Mouse (Mus musculus) neural tube, embryonic 14.5 days (tissue): Measurements from ENCODE around the gene Arsa. TPM values are rescaled to one million over a fixed set of nuclear protein-coding genes. Genes with fewer than 3 reads are reported as not detected.

Experiments
- ATAC-seq: fragments of 200-750 bp; cut with Nextera tagmentation; 2 replicates; pipeline ENCODE4 v1.8.0; 2017; ENCODE audit warnings: low read depth, mild to moderate bottlenecking, moderate TSS enrichment, moderate library complexity
- H3K27ac ChIP-seq: fragments of 300-500 bp; sonication (generic); 2 replicates; pipeline ENCODE4 v1.5.1; 2014; ENCODE audit warnings: low read depth, mild to moderate bottlenecking, control low read depth, low read length, moderate library complexity, mixed read lengths
- H3K27me3 ChIP-seq: fragments of 300-500 bp; sonication (generic); 2 replicates; pipeline ENCODE4 v1.6.1; 2014; ENCODE audit warnings: low read length; ENCODE audit not compliant: control insufficient read depth, insufficient read depth
- H3K36me3 ChIP-seq: fragments of 300-500 bp; sonication (generic); 2 replicates; pipeline ENCODE4 v1.6.1; 2014; ENCODE audit warnings: low read length, mixed read lengths; ENCODE audit not compliant: control insufficient read depth, insufficient read depth
- H3K4me1 ChIP-seq: fragments of 300-500 bp; sonication (generic); 2 replicates; pipeline ENCODE4 v1.6.1; 2014; ENCODE audit warnings: low read length; ENCODE audit not compliant: control insufficient read depth, insufficient read depth
- H3K4me2 ChIP-seq: fragments of 300-500 bp; sonication (generic); 2 replicates; pipeline ENCODE4 v1.6.1; 2014; ENCODE audit warnings: mild to moderate bottlenecking, low read depth, low read length, control low read depth
- H3K4me3 ChIP-seq: fragments of 300-500 bp; sonication (generic); 2 replicates; pipeline ENCODE4 v1.5.1; 2014; ENCODE audit warnings: low read depth, low read length, control low read depth, mixed read lengths
- H3K9ac ChIP-seq: fragments of 300-500 bp; sonication (generic); replicated peaks from 2 replicates; pipeline ENCODE4 v1.6.1; 2014; ENCODE audit warnings: low read depth, mild to moderate bottlenecking, control low read depth, low read length, mixed read lengths
- H3K9me3 ChIP-seq: fragments of 300-500 bp; sonication (generic); 2 replicates; pipeline ENCODE4 v1.6.1; 2016; ENCODE audit warnings: low read length; ENCODE audit not compliant: control insufficient read depth
- WGBS: fragments of 180-500 bp; shearing (Covaris S2); extraction: QIAGEN DNeasy Blood & Tissue Kit; methylation state at CpG from one replicate; pipeline ENCODE4 v1.1.7; 2014; 5-methylcytosine and 5-hydroxymethylcytosine counted together
- polyA plus RNA-seq: library from polyadenylated mRNA; unstranded; fragments of >200 nt; fragmentation: Nextera tagmentation; extraction: Ambion mirVana; gene quantifications from 2 replicates; pipeline ENCODE4 v1.2.1, GENCODE M21; 2014

The Arsa gene
- polyA plus RNA-seq, 1 experiment from 2014 or later, result 18.9 TPM

- peak overlapping the region; percentile 98 for H3K9ac ChIP-seq
- peak overlapping the region; percentile 71 for H3K4me3 ChIP-seq
- H3K4me1 ChIP-seq, result peaks cover 11% of the 10 kb centered on the region; the same call in 1 of the 2 replicates
- H3K36me3 ChIP-seq, result peaks cover 4% of the 10 kb centered on the region; the same call in 1 of the 2 replicates
- no peaks in the 10 kb centered on the region for H3K9me3 ChIP-seq
- WGBS, result 3% methylated on average over 40 of the region's 41 CpGs
- H3K27me3 ChIP-seq, result no peaks in the 10 kb centered on the region
- H3K4me2 ChIP-seq, result peak overlapping the region; percentile 89
- peak; percentile 38 for ATAC-seq
- H3K27ac ChIP-seq, result no peak overlapping the region
These were observed 21.1 kb upstream of the Arsa start for GRCm38 (mm10) chr15:89498049-89498960.

- peaks cover 11% of the 10 kb centered on the region; the same call in 1 of the 2 replicates for H3K4me1 ChIP-seq
- H3K27ac ChIP-seq, result no peak overlapping the region
- WGBS, result 32% methylated on average over 4 of the region's 4 CpGs
- H3K9ac ChIP-seq, result no peak overlapping the region
- no peak overlapping the region for H3K4me3 ChIP-seq
- H3K4me2 ChIP-seq, result no peak overlapping the region
- no peaks in the 10 kb centered on the region for H3K27me3 ChIP-seq
- no peaks in the 10 kb centered on the region for H3K9me3 ChIP-seq
- H3K36me3 ChIP-seq, result no peaks in the 10 kb centered on the region
- ATAC-seq, result no peak
These were observed 20.3 kb upstream of the Arsa start for GRCm38 (mm10) chr15:89497391-89498048.

GRCm38 (mm10) chr15:89496841-89497240 lies 19.6 kb upstream of the Arsa start:
- no peak overlapping the region for H3K4me2 ChIP-seq
- 44% methylated on average over 2 of the region's 2 CpGs for WGBS
- H3K4me1 ChIP-seq, result peaks cover 11% of the 10 kb centered on the region; the same call in 1 of the 2 replicates
- H3K36me3 ChIP-seq, result no peaks in the 10 kb centered on the region
- no peak overlapping the region for H3K9ac ChIP-seq
- no peak overlapping the region for H3K27ac ChIP-seq
- H3K9me3 ChIP-seq, result no peaks in the 10 kb centered on the region
- no peak for ATAC-seq
- no peak overlapping the region for H3K4me3 ChIP-seq
- H3K27me3 ChIP-seq, result no peaks in the 10 kb centered on the region

- Histone ChIP-seq H3K27me3 (no peaks in the 10 kb centered on the region), H3K9me3 (no peaks in the 10 kb centered on the region), H3K4me3 (no peak overlapping the region), H3K4me2 (no peak overlapping the region), H3K9ac (no peak overlapping the region), H3K4me1 (peaks cover 11% of the 10 kb centered on the region; the same call in 1 of the 2 replicates), H3K27ac (no peak overlapping the region), H3K36me3 (no peaks in the 10 kb centered on the region)
- 24% methylated on average over 4 of the region's 4 CpGs for WGBS
- ATAC-seq, result no peak
These were observed 18.9 kb upstream of the Arsa start for GRCm38 (mm10) chr15:89496131-89496530.

- ATAC-seq, result no peak
- Histone ChIP-seq H3K4me1 (peaks cover 6% of the 10 kb centered on the region; the same call in 1 of the 2 replicates), H3K4me2 (no peak overlapping the region), H3K9me3 (no peaks in the 10 kb centered on the region), H3K4me3 (no peak overlapping the region), H3K36me3 (no peaks in the 10 kb centered on the region), H3K27ac (no peak overlapping the region), H3K27me3 (no peaks in the 10 kb centered on the region), H3K9ac (no peak overlapping the region)
- 87% methylated on average over 4 of the region's 4 CpGs for WGBS
These were observed 17.7 kb upstream of the Arsa start for GRCm38 (mm10) chr15:89494970-89495369.

- H3K4me3 ChIP-seq, result no peak overlapping the region
- no peaks in the 10 kb centered on the region for H3K27me3 ChIP-seq
- no peaks in the 10 kb centered on the region for H3K4me1 ChIP-seq
- H3K9ac ChIP-seq, result no peak overlapping the region
- no peak overlapping the region for H3K4me2 ChIP-seq
- no peaks in the 10 kb centered on the region for H3K36me3 ChIP-seq
- no peak for ATAC-seq
- no peak overlapping the region for H3K27ac ChIP-seq
- 58% methylated on average over 14 of the region's 14 CpGs for WGBS
- H3K9me3 ChIP-seq, result no peaks in the 10 kb centered on the region
These were observed 11.4 kb upstream of the Arsa start for GRCm38 (mm10) chr15:89488611-89489117.

- WGBS, result 85% methylated on average over 12 of the region's 12 CpGs
- Histone ChIP-seq H3K4me1 (no peaks in the 10 kb centered on the region), H3K27ac (no peak overlapping the region), H3K4me2 (no peak overlapping the region), H3K9me3 (no peaks in the 10 kb centered on the region), H3K27me3 (no peaks in the 10 kb centered on the region), H3K9ac (no peak overlapping the region), H3K36me3 (no peaks in the 10 kb centered on the region), H3K4me3 (no peak overlapping the region)
- no peak for ATAC-seq
These were observed 11.0 kb upstream of the Arsa start for GRCm38 (mm10) chr15:89488182-89488581.

- Histone ChIP-seq H3K9me3 (no peaks in the 10 kb centered on the region), H3K4me1 (peaks cover 2% of the 10 kb centered on the region; the same call in 1 of the 2 replicates), H3K4me2 (no peak overlapping the region), H3K36me3 (no peaks in the 10 kb centered on the region), H3K27me3 (no peaks in the 10 kb centered on the region), H3K4me3 (no peak overlapping the region), H3K27ac (no peak overlapping the region), H3K9ac (no peak overlapping the region)
- 87% methylated on average over 8 of the region's 8 CpGs for WGBS
- ATAC-seq, result no peak
These were observed 3.4 kb upstream of the Arsa start for GRCm38 (mm10) chr15:89480584-89480983.

- H3K27me3 ChIP-seq, result no peaks in the 10 kb centered on the region
- H3K4me1 ChIP-seq, result peaks cover 5% of the 10 kb centered on the region; the same call in 1 of the 2 replicates
- H3K4me3 ChIP-seq, result no peak overlapping the region
- H3K36me3 ChIP-seq, result no peaks in the 10 kb centered on the region
- H3K9me3 ChIP-seq, result no peaks in the 10 kb centered on the region
- H3K27ac ChIP-seq, result no peak overlapping the region
- no peak overlapping the region for H3K4me2 ChIP-seq
- H3K9ac ChIP-seq, result no peak overlapping the region
- ATAC-seq, result no peak
- 82% methylated on average over 3 of the region's 3 CpGs for WGBS
These were observed 1.4 kb upstream of the Arsa start for GRCm38 (mm10) chr15:89478622-89479021.
